Mouse (Mus musculus) mouse embryonic stem cell (cell line): ENCODE data around the gene Col25a1.

Experiments used
- in situ Hi-C, 2 experiments: fragments of 300-500 bp; cut with MboI; formaldehyde crosslinking; loops; 1 replicate in 1 of 2; 3 replicates in 1 of 2; pipeline ENCODE4 v1.14.3; 2019 to 2020; ENCODE audit warnings: low sequenced_read_pairs in 2 of 2, low pct_unique_long_range_greater_than_20kb in 1 of 2, mixed read lengths in 1 of 2; ENCODE audit not compliant: unreplicated experiment in 1 of 2

The Col25a1 gene

GRCm38 (mm10) chr3:130488839-130489238 lies 357.5 kb downstream of the Col25a1 start:
- in situ Hi-C loops = no loop called here

GRCm38 (mm10) chr3:130494192-130494591 lies 362.9 kb downstream of the Col25a1 start:
- in situ Hi-C loops = no loop called here

- in situ Hi-C loops = no loop called here
Measured at GRCm38 (mm10) chr3:130494665-130495396, 363.5 kb downstream of the Col25a1 start.

- in situ Hi-C loops = no loop called here
Measured at GRCm38 (mm10) chr3:130497036-130497435, 365.7 kb downstream of the Col25a1 start.

- in situ Hi-C loops = no loop called here
Measured at GRCm38 (mm10) chr3:130501713-130502112, 370.4 kb downstream of the Col25a1 start.

- in situ Hi-C loops = no loop called here
Measured at GRCm38 (mm10) chr3:130508330-130508729, 377.0 kb downstream of the Col25a1 start.

- in situ Hi-C loops = no loop called here
Measured at GRCm38 (mm10) chr3:130518457-130518879, 387.2 kb downstream of the Col25a1 start.

GRCm38 (mm10) chr3:130521834-130522476 lies 390.7 kb downstream of the Col25a1 start:
- in situ Hi-C loops = no loop called here

GRCm38 (mm10) chr3:130523019-130523418 lies 391.7 kb downstream of the Col25a1 start:
- in situ Hi-C loops = no loop called here

- in situ Hi-C loops = no loop called here
Measured at GRCm38 (mm10) chr3:130524367-130525137, 393.3 kb downstream of the Col25a1 start.

GRCm38 (mm10) chr3:130535021-130535420 lies 403.7 kb downstream of the Col25a1 start:
- in situ Hi-C loops = no loop called here

- in situ Hi-C loops = no loop called here
Measured at GRCm38 (mm10) chr3:130541541-130541940, 410.2 kb downstream of the Col25a1 start.

GRCm38 (mm10) chr3:130545995-130546394 lies 414.7 kb downstream of the Col25a1 start:
- in situ Hi-C loops = no loop called here

GRCm38 (mm10) chr3:130549066-130549465 lies 417.8 kb downstream of the Col25a1 start:
- in situ Hi-C loops = no loop called here

GRCm38 (mm10) chr3:130556263-130556662 lies 425.0 kb downstream of the Col25a1 start:
- in situ Hi-C loops = no loop called here

GRCm38 (mm10) chr3:130565586-130565985 lies 434.3 kb downstream of the Col25a1 start:
- in situ Hi-C loops = no loop called here

GRCm38 (mm10) chr3:130568331-130569095 lies 437.2 kb downstream of the Col25a1 start:
- in situ Hi-C loops = no loop called here

GRCm38 (mm10) chr3:130573243-130573642 lies 441.9 kb downstream of the Col25a1 start:
- in situ Hi-C loops = no loop called here
